Mouse (Mus musculus) C2C12 (cell line): ENCODE measurements around the gene Akap13.

Source experiments
- CEBPB ChIP-seq: IDR thresholded peaks from one replicate; pipeline ENCODE4 v1.6.1; 2011; ENCODE audit warnings: low read depth, mild to moderate bottlenecking, control low read depth, moderate library complexity
- CTCF ChIP-seq: IDR thresholded peaks from one replicate; pipeline ENCODE4 v1.5.1; 2011; ENCODE audit not compliant: control insufficient read depth, insufficient read depth, insufficient read length
- FOSL1 ChIP-seq: IDR thresholded peaks from one replicate; pipeline ENCODE4 v1.8.0; 2011; ENCODE audit warnings: mild to moderate bottlenecking, low read length; ENCODE audit not compliant: poor library complexity, insufficient read depth, severe bottlenecking
- MYOD1 ChIP-seq: IDR thresholded peaks from one replicate; pipeline ENCODE4 v1.6.1; 2011; ENCODE audit warnings: low read depth; ENCODE audit not compliant: control insufficient read depth, insufficient read length
- USF1 ChIP-seq: IDR thresholded peaks from one replicate; pipeline ENCODE4 v1.6.1; 2011; ENCODE audit warnings: low read depth, mild to moderate bottlenecking, control low read depth, moderate library complexity

GRCm38 (mm10) chr7:75715939-75716338, 260.6 kb downstream of the Akap13 start:
- TF ChIP-seq USF1 (no peak), MYOD1 (no peak), CTCF (no peak), CEBPB (no peak), FOSL1 (no peak)
